Mouse (Mus musculus): ENCODE data around the gene Ccdc107.

GRCm38 (mm10) chr4:43490801-43491200 lies 1.9 kb upstream of the Ccdc107 start:
- TF ChIP-seq POLR2A (IDR thresholded peaks at IDR 0.05; ENCODE audit: insufficient read depth, low read depth, low read length) (no peak), EP300 (IDR thresholded peaks at IDR 0.05; ENCODE audit: insufficient read depth, low read depth, low read length) (no peak), CTCF (IDR thresholded peaks at IDR 0.05) (no peak)
